Mouse (Mus musculus): ENCODE data around the gene Rin2. TPM values are rescaled to one million over a fixed set of nuclear protein-coding genes. Genes with fewer than 3 reads are reported as not detected.

Gene Rin2
- polyA plus RNA-seq, 1 experiment from 2014 or later, result 36.6 TPM

- WGBS, result 59% methylated on average over 4 of the region's 4 CpGs
- Histone ChIP-seq H3K9ac (no peak overlapping the region), H3K4me2 (replicated peaks) (no peak overlapping the region), H3K4me1 (no peaks in the 10 kb centered on the region), H3K36me3 (no peaks in the 10 kb centered on the region), H3K9me3 (replicated peaks) (no peaks in the 10 kb centered on the region), H3K27me3 (no peaks in the 10 kb centered on the region), H3K4me3 (replicated peaks) (no peak overlapping the region), H3K27ac (replicated peaks) (no peak overlapping the region)
- no peak for ATAC-seq (ENCODE audit: insufficient number of reproducible peaks, low FRiP score, low TSS enrichment, low read depth)
Measured at GRCm38 (mm10) chr2:145668135-145668534, 6.9 kb upstream of the Rin2 start.

- no peak overlapping the region for H3K4me3 ChIP-seq (replicated peaks)
- H3K36me3 ChIP-seq, result no peaks in the 10 kb centered on the region
- H3K9ac ChIP-seq, result no peak overlapping the region
- H3K27me3 ChIP-seq, result no peaks in the 10 kb centered on the region
- H3K9me3 ChIP-seq (replicated peaks), result no peaks in the 10 kb centered on the region
- H3K27ac ChIP-seq (replicated peaks), result no peak overlapping the region
- H3K4me1 ChIP-seq, result peaks cover 12% of the 10 kb centered on the region
- no peak overlapping the region for H3K4me2 ChIP-seq (replicated peaks)
- ATAC-seq (ENCODE audit: insufficient number of reproducible peaks, low FRiP score, low TSS enrichment, low read depth), result no peak
- 63% methylated on average over 4 of the region's 4 CpGs for WGBS
Measured at GRCm38 (mm10) chr2:145670131-145670530, 4.9 kb upstream of the Rin2 start.

DNA sequence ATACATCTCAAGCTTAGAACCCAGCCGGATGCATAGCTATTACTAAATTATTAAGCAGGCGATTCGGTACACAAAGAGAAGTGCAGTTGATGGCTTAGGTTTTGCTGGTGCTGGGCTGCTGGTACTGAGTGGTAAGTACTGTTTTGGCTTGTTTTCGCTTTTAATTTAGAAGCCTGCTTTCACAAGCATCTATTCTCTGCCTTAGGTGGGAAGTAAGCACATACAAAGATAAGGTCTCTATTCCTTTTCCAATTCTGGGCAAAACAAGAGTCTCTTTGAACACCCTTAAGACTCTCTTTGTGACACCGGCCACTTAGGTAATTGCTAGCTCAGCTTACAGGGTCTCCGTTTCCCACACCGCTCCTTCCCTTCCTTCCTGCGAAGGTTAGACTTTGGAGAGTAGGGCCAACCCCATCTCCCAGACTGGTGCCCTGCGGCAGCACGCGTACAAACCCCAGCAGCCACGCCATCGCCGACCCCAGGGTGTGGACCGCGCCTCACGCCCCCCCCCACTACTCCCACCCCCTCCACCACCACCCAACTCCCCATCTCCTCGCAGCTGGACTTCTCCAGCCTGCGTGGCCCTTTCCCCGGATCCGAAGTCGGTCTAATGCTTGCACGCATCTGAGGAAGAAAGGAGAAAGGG, 396 bp upstream of the Rin2 start:
- Histone ChIP-seq H3K9me3 (replicated peaks) (no peaks in the 10 kb centered on the region), H3K4me2 (replicated peaks) (peak overlapping the region; percentile 92), H3K27ac (replicated peaks) (peak overlapping the region; percentile 83), H3K9ac (peak overlapping the region; percentile 71), H3K36me3 (no peaks in the 10 kb centered on the region), H3K4me1 (peaks cover 22% of the 10 kb centered on the region), H3K4me3 (replicated peaks) (peak overlapping the region; percentile 66), H3K27me3 (no peaks in the 10 kb centered on the region)
- WGBS, result 2% methylated on average over 23 of the region's 23 CpGs
- peak; percentile 35 for ATAC-seq (ENCODE audit: insufficient number of reproducible peaks, low FRiP score, low TSS enrichment, low read depth)

- Histone ChIP-seq H3K9me3 (replicated peaks) (no peaks in the 10 kb centered on the region), H3K4me1 (peaks cover 28% of the 10 kb centered on the region), H3K4me2 (replicated peaks) (peak overlapping the region; percentile 92), H3K27ac (replicated peaks) (peak overlapping the region; percentile 83), H3K36me3 (no peaks in the 10 kb centered on the region), H3K4me3 (replicated peaks) (peak overlapping the region; percentile 66), H3K27me3 (no peaks in the 10 kb centered on the region), H3K9ac (peak overlapping the region; percentile 71)
- WGBS, result 7% methylated on average over 27 of the region's 27 CpGs
- peak; percentile 25; the same call in 1 of the 2 replicates for ATAC-seq (ENCODE audit: insufficient number of reproducible peaks, low FRiP score, low TSS enrichment, low read depth)
Measured at GRCm38 (mm10) chr2:145675756-145676543, 935 bp downstream of the Rin2 start.

GRCm38 (mm10) chr2:145676544-145676925, 1.5 kb downstream of the Rin2 start:
- Histone ChIP-seq H3K27ac (replicated peaks) (no peak overlapping the region), H3K4me3 (replicated peaks) (no peak overlapping the region), H3K9me3 (replicated peaks) (no peaks in the 10 kb centered on the region), H3K4me2 (replicated peaks) (peak overlapping the region; percentile 92; the same call in 1 of the 2 replicates), H3K4me1 (peaks cover 32% of the 10 kb centered on the region), H3K36me3 (no peaks in the 10 kb centered on the region), H3K9ac (no peak overlapping the region), H3K27me3 (no peaks in the 10 kb centered on the region)
- no peak for ATAC-seq (ENCODE audit: insufficient number of reproducible peaks, low FRiP score, low TSS enrichment, low read depth)
- WGBS, result 40% methylated on average over 3 of the region's 3 CpGs

- H3K9ac ChIP-seq, result no peak overlapping the region
- no peaks in the 10 kb centered on the region for H3K9me3 ChIP-seq (replicated peaks)
- H3K27me3 ChIP-seq, result no peaks in the 10 kb centered on the region
- no peak for ATAC-seq (ENCODE audit: insufficient number of reproducible peaks, low FRiP score, low TSS enrichment, low read depth)
- H3K36me3 ChIP-seq, result no peaks in the 10 kb centered on the region
- 72% methylated on average over 2 of the region's 2 CpGs for WGBS
- no peak overlapping the region for H3K27ac ChIP-seq (replicated peaks)
- peaks cover 33% of the 10 kb centered on the region for H3K4me1 ChIP-seq
- H3K4me3 ChIP-seq (replicated peaks), result no peak overlapping the region
- no peak overlapping the region for H3K4me2 ChIP-seq (replicated peaks)
Measured at GRCm38 (mm10) chr2:145676936-145677335, 1.9 kb downstream of the Rin2 start.

DNA sequence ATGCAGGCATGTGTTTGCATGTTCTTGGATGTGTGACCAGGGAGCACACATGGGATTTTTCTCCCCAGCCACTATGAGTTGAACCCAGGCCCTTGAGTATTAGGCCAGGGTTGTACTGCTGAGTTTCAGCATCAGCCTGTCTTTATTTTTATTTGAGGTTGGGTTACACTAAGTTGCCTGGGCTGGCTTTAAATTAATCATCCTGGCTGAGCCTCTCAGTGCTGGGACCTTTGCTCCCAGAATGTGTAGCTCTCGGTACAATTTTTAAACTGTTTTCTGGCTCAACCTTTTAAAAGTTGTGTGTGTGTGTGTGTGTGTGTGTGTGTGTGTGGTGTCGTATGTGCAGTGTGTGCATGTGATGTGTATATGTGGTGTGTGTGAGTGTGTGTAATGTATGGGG, 5.1 kb downstream of the Rin2 start:
- H3K27ac ChIP-seq (replicated peaks), result no peak overlapping the region
- no peak overlapping the region for H3K4me3 ChIP-seq (replicated peaks)
- no peaks in the 10 kb centered on the region for H3K9me3 ChIP-seq (replicated peaks)
- H3K4me1 ChIP-seq, result peaks cover 33% of the 10 kb centered on the region
- WGBS, result 86% methylated on average over 2 of the region's 2 CpGs
- ATAC-seq (ENCODE audit: insufficient number of reproducible peaks, low FRiP score, low TSS enrichment, low read depth), result no peak
- no peak overlapping the region for H3K9ac ChIP-seq
- no peak overlapping the region for H3K4me2 ChIP-seq (replicated peaks)
- H3K27me3 ChIP-seq, result no peaks in the 10 kb centered on the region
- H3K36me3 ChIP-seq, result no peaks in the 10 kb centered on the region

DNA sequence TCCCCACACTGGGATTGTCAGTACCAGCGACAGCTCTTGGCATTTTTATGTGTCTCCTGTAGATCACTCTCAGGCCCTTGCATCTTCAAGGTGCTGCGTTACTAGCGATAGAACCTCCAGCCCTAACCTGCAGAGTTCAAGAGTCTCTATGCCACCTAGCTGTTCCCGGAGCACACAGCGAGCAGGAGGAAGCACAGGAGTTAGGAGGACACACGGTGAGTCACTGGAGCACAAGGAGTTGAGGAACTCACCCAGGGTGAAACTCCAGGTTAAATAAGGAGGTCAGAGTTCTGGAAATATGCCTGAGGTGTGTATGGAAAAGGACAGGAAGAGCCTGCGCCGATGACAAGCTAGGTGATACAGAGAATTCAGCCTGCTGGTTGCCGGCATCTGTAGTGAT, 5.7 kb downstream of the Rin2 start:
- no peak overlapping the region for H3K4me2 ChIP-seq (replicated peaks)
- no peak overlapping the region for H3K4me3 ChIP-seq (replicated peaks)
- WGBS, result 67% methylated on average over 9 of the region's 9 CpGs
- peaks cover 33% of the 10 kb centered on the region for H3K4me1 ChIP-seq
- H3K36me3 ChIP-seq, result no peaks in the 10 kb centered on the region
- no peak overlapping the region; the same call in 1 of the 2 replicates for H3K27ac ChIP-seq (replicated peaks)
- no peak for ATAC-seq (ENCODE audit: insufficient number of reproducible peaks, low FRiP score, low TSS enrichment, low read depth)
- H3K9ac ChIP-seq, result no peak overlapping the region
- no peaks in the 10 kb centered on the region for H3K9me3 ChIP-seq (replicated peaks)
- H3K27me3 ChIP-seq, result no peaks in the 10 kb centered on the region

DNA sequence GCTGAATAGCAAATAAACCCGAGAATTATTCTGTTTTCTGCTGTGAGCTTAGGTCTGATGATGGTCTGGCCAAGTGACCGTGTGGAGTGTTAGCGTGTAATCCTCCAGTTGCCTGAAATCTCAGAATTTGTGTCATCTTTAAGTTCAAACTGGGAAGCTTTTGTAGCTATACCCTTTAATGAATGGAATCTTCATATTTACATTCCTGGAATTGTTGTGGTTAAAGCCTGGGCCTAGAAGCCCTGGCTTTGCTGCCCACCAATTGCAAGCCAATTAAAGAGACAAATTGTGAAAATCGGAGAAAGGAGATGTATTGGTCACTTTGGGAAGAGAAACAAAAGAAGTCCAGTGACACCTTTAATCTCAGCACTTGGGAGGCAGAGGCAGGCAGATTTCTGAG, 6.6 kb downstream of the Rin2 start:
- no peak for ATAC-seq (ENCODE audit: insufficient number of reproducible peaks, low FRiP score, low TSS enrichment, low read depth)
- Histone ChIP-seq H3K4me2 (replicated peaks) (no peak overlapping the region), H3K9me3 (replicated peaks) (no peaks in the 10 kb centered on the region), H3K4me1 (peaks cover 28% of the 10 kb centered on the region), H3K36me3 (no peaks in the 10 kb centered on the region), H3K27ac (replicated peaks) (no peak overlapping the region), H3K27me3 (no peaks in the 10 kb centered on the region), H3K4me3 (replicated peaks) (no peak overlapping the region), H3K9ac (no peak overlapping the region)
- WGBS, result 45% methylated on average over 4 of the region's 4 CpGs

DNA sequence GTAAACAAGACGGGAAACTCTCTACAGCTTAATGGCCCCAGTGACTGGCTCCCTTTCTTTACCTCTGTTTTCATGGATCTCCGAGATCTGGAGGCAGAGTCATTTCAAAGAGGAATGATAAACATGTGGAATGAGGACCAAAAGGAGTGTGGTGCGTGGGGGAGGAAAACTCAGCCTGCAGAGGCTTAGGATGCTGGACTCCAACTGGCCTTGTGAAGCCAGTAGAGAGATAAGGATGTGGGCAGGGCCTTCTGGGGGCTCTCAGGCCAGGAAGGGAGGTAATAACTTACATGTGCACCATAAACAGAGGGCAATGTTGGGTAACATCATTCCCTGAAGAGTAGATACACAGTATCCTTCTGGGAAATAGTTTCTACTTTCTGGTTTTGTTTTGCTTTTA, 7.9 kb downstream of the Rin2 start:
- Histone ChIP-seq H3K4me2 (replicated peaks) (no peak overlapping the region), H3K36me3 (no peaks in the 10 kb centered on the region), H3K9ac (no peak overlapping the region), H3K27ac (replicated peaks) (no peak overlapping the region), H3K4me1 (peaks cover 28% of the 10 kb centered on the region), H3K9me3 (replicated peaks) (no peaks in the 10 kb centered on the region), H3K27me3 (no peaks in the 10 kb centered on the region), H3K4me3 (replicated peaks) (no peak overlapping the region)
- WGBS, result 49% methylated on average over 3 of the region's 3 CpGs
- no peak for ATAC-seq (ENCODE audit: insufficient number of reproducible peaks, low FRiP score, low TSS enrichment, low read depth)

DNA sequence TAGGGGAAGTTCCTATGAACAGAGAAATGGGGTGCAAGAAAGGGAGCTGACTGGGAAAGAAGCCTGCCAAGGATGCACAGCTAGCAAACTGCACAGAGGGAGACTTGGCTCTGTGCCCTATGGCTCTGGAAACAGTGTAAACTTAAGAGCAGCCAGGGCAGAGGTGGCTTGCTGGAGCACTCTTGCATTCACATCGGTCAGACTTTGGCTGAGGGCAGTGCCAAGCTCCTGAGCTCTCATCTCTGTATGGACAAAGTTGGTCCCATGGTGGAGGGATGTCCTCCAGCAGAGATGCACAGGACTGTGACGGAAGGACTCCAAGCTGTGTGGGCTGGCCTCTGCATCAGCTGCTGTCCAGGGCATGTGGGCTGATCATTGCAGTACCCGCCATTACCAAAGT, 8.5 kb downstream of the Rin2 start:
- 83% methylated on average over 3 of the region's 3 CpGs for WGBS
- no peak for ATAC-seq (ENCODE audit: insufficient number of reproducible peaks, low FRiP score, low TSS enrichment, low read depth)
- Histone ChIP-seq H3K4me3 (replicated peaks) (no peak overlapping the region), H3K9me3 (replicated peaks) (no peaks in the 10 kb centered on the region), H3K27ac (replicated peaks) (no peak overlapping the region), H3K27me3 (no peaks in the 10 kb centered on the region), H3K9ac (no peak overlapping the region), H3K36me3 (no peaks in the 10 kb centered on the region), H3K4me2 (replicated peaks) (no peak overlapping the region), H3K4me1 (peaks cover 27% of the 10 kb centered on the region)

Measured in embryonic facial prominence, embryonic 15.5 days (tissue).